Mouse (Mus musculus) fat pad, adult 2 months (tissue): ENCODE data around the gene Prkch.

Source experiments
- DNase-seq: peaks from one replicate; pipeline ENCODE4 v3.0.0-alpha.2; 2011; ENCODE audit warnings: low read depth, low spot score; ENCODE audit errors: extremely low read depth

Gene Prkch

GRCm38 (mm10) chr12:73816866-73817265, 232.3 kb downstream of the Prkch start:
- DNase-seq, result no peak

GRCm38 (mm10) chr12:73818801-73819200, 234.2 kb downstream of the Prkch start:
- no peak for DNase-seq

GRCm38 (mm10) chr12:73821176-73821575, 236.6 kb downstream of the Prkch start:
- DNase-seq, result no peak

GRCm38 (mm10) chr12:73822331-73822730, 237.7 kb downstream of the Prkch start:
- DNase-seq, result no peak

GRCm38 (mm10) chr12:73824828-73825227, 240.2 kb downstream of the Prkch start:
- no peak for DNase-seq
